Mouse (Mus musculus) retina, adult 2 months (tissue): ENCODE measurements around the gene Zkscan14.

Experiments
- DNase-seq: peaks from one replicate; pipeline ENCODE4 v3.0.0-alpha.2; 2012; ENCODE audit warnings: low read depth, low spot score

Gene Zkscan14

DNA sequence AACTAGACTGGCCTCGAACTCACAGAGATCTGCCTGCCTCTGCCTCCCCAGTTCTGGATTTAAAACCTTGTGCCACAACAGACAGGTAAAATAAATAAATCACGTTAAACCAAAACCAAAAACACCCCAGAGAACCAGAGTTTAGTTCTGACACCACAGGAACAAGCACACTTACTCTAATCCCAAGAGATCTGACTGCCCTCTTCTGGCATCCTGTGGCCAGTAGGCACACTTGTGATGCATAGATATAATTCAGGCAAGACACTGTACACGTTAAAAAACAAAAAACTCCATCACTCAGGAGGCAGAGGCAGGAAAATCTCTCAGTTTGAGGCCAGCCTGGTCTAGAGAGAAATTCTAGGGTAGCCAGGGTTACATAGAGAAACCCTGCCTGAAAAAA lies 778 bp upstream of the Zkscan14 start:
- DNase-seq = no peak

DNA sequence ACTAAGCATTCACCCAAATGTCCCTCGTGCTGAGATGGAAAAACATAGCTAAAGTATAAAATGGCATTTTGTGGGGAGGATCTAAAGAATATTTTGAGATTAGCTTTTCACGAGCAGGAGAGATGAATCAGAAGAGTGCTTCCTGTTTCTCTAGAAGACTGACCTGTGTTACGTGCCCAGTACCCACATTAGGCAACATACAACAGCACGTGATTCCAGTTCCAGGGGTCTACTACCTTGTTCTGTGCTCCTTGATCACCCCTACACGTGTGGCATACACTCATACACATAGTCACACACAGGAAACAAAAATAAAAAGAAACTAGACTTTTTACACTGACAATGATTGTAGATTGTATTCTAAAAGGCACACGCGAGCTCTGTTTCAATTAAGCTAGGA lies 1.3 kb downstream of the Zkscan14 start:
- no peak for DNase-seq

DNA sequence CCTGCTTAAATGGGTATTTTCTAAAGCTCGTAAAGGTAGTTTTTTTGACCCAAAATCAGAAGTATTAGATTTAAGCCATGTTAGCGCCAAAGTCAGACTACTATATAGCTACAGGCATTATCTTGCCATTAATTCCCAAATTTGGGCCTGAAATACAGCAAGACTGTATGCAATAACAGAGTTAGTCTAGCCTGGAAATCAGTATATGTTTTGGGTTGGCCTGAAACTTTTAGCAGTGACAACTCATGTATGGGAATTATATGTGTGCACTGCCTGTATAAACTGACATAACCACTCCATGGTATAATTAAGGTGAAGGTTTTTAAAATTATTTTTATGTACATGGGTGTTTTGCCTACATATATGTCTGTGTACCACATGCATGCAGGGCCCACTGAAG lies 9.7 kb downstream of the Zkscan14 start, which contains the start of gene Atp5j2:
Gene Atp5j2, minus strand, starts transcription at position 101 of the 400 bp plus-strand sequence.
- DNase-seq = no peak

DNA sequence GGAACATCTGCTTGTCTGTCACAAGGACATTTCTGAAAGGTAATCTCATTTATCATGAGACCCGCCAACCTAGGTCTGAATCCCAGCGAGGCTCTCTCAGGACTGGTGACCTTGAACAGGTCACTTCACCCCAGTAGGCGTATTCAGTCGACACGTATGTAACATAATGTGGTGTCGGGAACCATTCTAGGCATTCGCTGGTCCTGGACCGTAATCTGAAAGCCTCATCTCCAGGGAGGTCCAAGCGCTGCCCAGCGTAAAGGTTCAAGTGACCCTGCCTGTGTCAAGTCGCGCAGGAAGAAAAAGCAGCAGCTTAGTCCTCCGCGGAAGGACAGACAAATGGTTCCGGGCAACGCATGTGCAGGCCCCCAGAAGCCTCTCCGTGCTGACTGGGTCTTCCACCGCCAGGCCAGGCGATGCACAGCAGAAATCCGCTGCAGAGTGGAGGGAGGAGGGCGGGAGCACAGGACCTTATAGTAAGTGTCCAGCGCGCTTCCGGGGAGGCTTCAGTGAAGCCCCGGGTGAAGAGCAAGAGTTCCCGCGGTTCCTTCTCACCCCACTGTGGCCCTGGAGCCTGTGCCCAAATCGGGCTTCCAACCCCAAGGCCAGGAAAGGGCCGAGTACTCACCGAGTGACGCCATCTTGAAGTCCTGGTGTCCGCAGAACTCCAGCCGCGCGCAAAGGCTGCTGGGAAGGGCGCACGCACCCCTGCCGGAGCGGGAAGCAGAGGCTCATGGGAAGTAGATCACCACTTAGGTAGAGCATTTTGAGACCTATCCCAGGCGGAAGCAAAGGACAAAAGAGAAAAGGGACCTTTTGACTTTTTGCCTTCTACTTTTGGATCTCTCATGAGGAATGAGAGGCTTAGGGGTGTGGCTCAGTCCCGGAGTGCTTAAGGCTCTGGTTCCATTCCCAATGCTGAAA lies 10.5 kb downstream of the Zkscan14 start:
- peak; percentile 81 for DNase-seq

DNA sequence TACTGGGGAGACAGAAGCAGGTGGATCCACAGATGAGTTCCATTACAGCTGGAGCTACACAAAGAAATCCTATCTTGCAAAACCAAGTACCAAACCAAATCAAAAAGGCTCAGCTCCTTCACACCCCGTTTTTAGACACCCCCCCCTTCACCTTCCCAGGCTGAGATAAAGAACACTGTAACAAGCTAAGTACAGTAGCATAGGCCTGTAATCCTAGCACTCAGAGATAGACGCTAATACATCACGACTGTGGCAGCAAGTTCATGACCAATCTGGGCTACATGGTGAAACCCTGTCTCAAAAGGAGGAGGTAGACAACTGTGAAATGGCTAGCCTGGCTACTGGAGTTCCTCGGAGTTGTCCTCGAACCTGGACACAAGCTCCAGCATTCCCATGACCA lies 11.3 kb downstream of the Zkscan14 start:
- DNase-seq = no peak

DNA sequence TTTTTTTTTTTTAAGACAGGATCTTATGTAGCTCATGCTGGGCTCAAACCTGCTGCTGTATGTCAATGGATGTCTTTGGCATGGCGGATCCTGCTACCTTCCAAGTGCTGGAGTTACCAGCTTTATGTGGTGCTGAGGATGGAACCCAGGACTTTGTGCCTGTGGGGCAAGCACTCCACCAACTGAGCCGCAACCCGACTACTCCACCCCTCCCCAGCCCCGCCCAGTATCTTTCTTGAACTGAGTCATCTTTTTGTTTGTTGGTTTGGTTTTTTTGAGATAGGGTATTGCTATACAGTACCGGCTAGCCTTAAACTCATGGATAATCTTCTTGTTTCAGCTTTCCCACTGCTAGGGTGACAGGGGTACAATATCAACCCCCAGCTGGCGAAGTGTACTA lies 12.3 kb downstream of the Zkscan14 start:
- DNase-seq = no peak

DNA sequence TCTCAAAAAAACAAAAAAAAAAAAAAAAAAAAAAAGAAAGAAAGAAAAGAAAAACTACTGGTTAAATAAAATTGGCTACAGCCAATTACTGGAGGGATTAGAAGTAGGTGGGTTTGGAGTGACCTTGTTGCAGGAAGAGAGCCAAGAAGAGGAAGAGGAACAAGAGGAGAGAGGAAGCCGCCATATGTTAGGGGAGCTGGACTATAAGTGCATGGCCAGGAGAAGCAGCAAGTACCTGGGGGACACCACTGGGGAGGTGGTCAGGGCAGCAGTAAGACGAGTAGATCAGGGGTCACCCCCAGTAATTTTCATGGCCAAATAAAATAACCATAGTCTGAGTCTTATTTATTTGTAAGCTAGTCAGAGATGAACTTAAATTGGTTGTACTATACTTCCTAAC lies 16.4 kb downstream of the Zkscan14 start:
- DNase-seq = no peak

DNA sequence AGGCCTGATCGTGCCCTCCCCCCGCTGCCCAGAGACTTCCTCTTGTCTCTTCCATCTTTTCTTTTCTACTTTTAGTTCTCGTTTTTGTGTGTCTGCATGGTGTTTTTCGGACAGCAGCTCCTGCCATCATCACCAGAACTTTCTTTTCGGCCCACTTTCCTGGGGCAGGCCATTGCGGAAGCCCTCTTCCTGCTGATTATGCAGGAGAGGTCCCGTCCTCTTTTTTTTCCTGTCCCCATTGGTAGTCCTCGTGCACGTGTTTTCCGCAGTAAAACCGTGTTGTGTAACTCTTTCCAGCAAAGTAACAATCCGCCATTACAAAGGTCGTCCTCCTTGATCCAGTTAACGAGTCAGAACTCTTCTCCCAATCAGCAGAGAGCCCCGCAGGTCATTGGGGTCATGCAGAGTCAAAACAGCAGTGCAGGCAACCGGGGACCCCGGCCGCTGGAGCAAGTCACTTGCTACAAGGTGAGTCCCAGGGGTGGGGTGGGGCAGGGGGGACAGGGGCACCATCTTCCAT lies 23.1 kb downstream of the Zkscan14 start:
- DNase-seq = no peak

DNA sequence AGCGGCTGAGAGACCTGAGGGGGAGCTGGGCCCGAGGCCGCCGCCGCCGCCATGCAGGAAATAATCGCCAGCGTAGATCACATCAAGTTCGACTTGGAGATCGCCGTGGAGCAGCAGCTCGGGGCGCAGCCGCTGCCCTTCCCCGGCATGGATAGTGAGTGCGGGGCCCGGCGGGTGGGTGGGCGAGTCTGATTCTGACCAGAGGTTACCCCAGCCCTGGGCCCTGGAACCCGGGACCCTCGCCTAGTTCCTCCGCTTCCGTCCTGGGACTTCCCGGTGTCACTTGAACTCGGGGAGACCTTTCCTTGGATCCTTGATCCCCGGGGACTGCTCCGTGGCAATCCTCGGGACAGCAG lies 34.4 kb downstream of the Zkscan14 start:
- no peak for DNase-seq

DNA sequence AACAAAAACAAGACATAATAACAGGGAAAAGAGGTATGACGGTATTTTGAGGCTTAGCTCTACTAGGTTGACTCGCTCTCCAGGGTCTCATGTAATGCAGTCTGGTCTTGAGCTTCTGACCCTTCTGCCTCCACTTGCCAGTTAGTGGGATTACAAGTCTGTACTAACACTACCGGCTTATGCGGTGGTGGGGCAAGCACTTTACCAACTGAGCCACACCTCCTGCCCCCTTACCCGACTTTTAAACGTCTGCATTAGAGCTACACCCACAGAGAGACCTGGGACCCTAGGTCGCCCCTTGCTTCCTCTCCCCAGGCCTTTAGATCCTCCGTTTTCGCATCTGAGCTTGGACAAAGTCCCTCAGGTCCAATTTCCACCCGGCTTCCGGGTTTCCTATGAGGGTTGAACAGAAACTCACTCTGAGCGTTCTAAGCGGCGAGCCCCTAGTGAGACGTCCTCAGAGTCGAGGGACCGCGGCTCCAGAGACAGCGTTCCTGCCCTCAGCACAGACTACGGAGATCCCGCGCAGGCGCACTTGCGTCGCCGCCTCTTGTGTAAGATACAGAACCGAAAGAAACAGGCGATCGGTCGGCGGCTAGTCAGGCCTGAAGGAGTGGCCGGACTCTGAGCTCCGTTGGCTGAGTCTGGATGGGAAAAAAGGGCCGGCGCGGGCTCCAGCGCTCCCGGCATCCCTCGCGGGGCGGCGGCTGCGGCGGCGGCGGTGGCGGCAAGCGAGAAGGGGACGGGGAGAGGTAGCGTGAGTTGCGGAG lies 34.9 kb downstream of the Zkscan14 start, which contains the start of the genes Ptcd1 and Cpsf4:
Gene Ptcd1, minus strand, starts transcription at position 573 of the 770 bp plus-strand sequence.
Gene Cpsf4, plus strand, starts transcription at position 678 of the 770 bp plus-strand sequence.
- DNase-seq = peak; percentile 93

DNA sequence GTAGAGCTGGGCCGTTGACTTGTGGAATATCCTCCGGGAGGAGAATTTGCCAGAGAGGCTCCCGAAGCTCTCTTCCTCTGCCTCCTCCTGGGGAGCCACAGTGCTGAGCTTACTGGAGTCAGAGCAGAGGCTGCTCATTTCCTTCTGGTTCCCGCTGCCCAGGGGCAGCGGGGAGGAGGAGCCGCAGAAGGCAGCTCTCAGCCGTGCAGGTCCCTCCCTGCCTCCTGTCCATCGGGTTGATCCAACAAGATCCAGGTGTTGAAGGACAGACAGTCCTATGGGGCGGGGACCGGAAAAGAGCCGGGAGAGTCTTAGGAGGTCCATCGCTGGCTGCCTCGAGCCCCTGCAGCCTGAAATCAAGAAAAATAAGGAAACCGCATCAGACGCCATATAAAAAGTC lies 36.5 kb downstream of the Zkscan14 start:
- DNase-seq = no peak

DNA sequence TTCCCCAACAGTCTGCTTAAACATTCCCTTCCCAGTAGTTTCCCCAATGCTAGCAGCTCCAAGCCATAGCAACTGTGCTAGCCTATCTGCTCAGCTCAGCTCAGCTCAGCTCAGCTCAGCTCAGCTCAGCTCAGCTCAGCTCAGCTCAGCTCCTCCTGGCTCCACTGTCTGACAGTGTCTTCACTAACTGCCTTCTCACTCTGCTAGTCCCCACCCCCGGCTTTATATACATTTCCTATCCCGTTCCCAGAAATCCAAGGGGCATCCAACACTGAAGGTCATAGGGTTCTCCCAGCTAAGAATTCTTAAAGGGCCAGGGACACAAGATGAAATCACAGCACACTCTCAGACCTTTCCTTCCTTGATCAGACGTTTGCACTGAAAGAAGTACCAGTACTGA lies 37.0 kb downstream of the Zkscan14 start:
- DNase-seq = no peak

DNA sequence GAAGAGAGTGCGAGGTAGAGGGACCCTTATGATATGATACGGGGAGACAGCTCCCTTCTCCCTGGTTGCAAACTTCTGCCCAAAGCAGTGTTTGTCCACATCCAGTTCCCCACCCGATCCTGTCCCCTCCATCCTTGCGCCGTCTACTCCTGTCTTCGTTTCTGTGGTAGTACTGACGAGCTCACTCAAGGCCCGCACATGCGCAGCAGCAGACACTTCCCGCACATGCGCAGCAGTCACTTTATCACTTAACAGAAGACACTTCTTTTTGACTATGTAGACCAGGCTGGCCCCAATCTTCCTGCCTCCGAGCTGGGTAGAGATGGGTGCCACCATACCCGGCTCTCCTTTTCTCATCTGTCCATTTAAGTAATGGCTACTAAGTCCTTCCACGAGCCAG lies 40.3 kb downstream of the Zkscan14 start:
- DNase-seq = no peak

DNA sequence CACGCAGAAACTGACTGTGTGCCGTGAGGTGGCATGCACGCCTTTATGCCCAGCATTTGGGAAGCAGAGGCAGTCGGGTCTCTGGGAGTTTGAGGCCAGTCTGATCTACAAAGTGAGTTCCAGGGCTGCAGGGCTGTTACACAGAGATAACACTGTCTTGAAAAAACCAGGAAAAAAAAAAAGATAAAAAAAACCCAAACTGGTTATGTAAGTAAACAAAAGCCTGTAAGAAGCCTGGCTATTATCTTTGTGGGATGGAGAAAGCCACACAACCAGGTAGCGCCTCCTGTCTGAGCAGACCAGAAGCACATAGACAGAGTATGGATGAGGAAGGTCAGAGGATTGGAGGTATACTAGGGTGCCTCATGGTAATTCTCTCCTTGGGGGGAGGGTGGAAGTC lies 49.0 kb downstream of the Zkscan14 start:
- DNase-seq = no peak

DNA sequence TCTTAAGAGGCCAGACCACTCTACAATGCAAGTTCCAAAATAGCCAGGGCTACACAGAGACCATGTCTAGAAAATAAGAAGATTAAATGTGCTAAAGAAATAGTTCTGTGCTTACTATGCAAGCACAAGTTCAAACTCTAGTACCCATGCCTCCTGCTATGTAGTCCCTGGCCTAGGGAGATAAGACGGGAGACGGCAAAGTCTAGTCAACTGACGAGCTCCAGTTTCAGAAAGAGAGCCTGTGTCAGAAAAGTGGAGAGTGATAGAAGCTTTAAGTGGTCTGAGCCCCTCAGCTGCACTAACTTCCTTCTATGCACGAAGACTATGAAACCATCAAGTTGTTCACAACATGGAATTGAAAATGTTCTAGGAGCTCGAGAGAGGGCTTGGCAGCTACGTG lies 52.4 kb downstream of the Zkscan14 start:
- DNase-seq = no peak

DNA sequence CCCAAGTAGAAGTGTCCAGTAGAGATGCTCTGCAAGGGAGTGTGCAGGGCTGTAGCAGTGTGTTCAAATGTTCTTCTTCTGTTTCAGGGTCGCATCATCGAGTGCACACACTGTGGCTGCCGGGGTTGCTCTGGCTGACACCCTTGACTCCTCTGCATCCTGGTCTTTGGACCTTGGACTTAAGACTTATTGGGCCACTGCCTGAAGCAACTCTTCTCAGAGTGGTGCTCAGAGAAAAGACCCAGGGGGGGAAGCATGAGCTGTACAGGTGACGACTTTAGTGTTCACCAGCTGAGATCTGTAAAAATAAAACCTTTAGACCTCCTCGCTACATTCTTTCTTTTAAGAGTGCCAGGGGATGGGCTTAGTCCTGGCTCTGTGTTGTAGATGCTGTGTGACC lies 53.9 kb downstream of the Zkscan14 start:
- DNase-seq = no peak
